Mouse (Mus musculus): ENCODE data around the gene Rpl38. TPM values are rescaled to one million over a fixed set of nuclear protein-coding genes. Genes with fewer than 3 reads are reported as not detected.
"Not testable (repeated sequence)": the region's sequence is repeated elsewhere in the genome, so short reads cannot be mapped to it uniquely, and the experiment has no call there.

Gene Rpl38
- polyA plus RNA-seq, 1 experiment = 130 TPM

GRCm38 (mm10) chr11:114673719-114674050 lies 5.4 kb downstream of the Rpl38 start:
- peaks cover 28% of the 10 kb centered on the region for H3K36me3 ChIP-seq (ENCODE audit: control insufficient read depth, insufficient read depth, low read length)
- 67% methylated on average over 2 of the region's 2 CpGs for WGBS
- H3K4me1 ChIP-seq (ENCODE audit: control insufficient read depth, insufficient read depth, insufficient read length, low read length) = peaks cover 44% of the 10 kb centered on the region
- H3K27me3 ChIP-seq (ENCODE audit: control insufficient read depth, insufficient read depth, low read length) = no peaks in the 10 kb centered on the region
- H3K4me3 ChIP-seq (ENCODE audit: low read depth, low read length) = no peak overlapping the region
- no peak overlapping the region for H3K27ac ChIP-seq (ENCODE audit: insufficient read depth, low read depth, low read length)
- no peak for TF ChIP-seq CTCF (IDR thresholded peaks at IDR 0.05; ENCODE audit: extremely low read depth, insufficient read length, insufficient replicate concordance, low read depth, low read length)
- TF ChIP-seq POLR2A (IDR thresholded peaks at IDR 0.05; ENCODE audit: low read depth, low read length) = no peak

DNA sequence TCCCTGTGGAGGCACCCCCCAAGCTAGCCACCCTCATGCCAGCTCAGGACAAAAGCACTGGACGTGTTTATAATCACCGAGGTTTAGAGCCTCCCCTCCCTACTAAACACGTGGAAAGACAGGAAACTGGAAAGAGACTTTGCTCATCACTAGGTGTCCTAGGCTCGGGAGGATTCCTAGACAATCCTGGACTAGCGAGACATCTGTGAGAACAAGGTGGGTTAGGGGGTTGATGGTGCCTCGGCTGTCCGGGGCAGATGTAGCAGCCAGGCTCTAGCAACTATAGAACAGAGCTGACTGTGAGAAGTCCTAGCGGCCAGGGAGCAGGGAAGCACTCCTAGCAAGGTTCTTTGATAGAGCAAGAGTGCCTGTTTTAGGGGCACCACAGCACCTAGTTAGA lies 5.9 kb downstream of the Rpl38 start:
- H3K27me3 ChIP-seq (ENCODE audit: control insufficient read depth, insufficient read depth, low read length) = no peaks in the 10 kb centered on the region
- no peak overlapping the region for H3K4me3 ChIP-seq (ENCODE audit: low read depth, low read length)
- H3K4me1 ChIP-seq (ENCODE audit: control insufficient read depth, insufficient read depth, insufficient read length, low read length) = peaks cover 45% of the 10 kb centered on the region
- peaks cover 28% of the 10 kb centered on the region for H3K36me3 ChIP-seq (ENCODE audit: control insufficient read depth, insufficient read depth, low read length)
- WGBS = 58% methylated on average over 8 of the region's 8 CpGs
- TF ChIP-seq CTCF (IDR thresholded peaks at IDR 0.05; ENCODE audit: extremely low read depth, insufficient read length, insufficient replicate concordance, low read depth, low read length) = no peak
- no peak for TF ChIP-seq POLR2A (IDR thresholded peaks at IDR 0.05; ENCODE audit: low read depth, low read length)
- no peak overlapping the region for H3K27ac ChIP-seq (ENCODE audit: insufficient read depth, low read depth, low read length)

DNA sequence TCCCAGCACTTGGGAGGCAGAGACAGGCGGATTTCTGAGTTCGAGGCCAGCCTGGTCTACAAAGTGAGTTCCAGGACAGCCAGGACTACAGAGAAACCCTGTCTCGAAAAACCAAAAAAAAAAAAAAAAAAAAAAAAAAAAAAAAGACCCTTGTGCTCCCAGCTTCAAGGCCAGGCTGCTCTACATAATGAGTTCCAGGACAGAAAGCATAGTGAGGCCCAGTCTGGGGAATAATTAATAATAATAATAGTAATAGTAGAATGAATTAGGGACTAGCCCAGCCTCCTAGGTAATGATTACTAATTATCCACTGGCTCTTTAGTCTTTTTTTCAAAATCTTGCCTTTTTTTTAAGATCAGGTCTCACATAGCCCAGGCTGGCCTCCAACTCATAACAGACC lies 6.5 kb downstream of the Rpl38 start:
- not testable (repeated sequence) for H3K4me3 ChIP-seq (ENCODE audit: low read depth, low read length); H3K27me3 ChIP-seq (ENCODE audit: control insufficient read depth, insufficient read depth, low read length)
- WGBS = 100% methylated on average over 2 of the region's 3 CpGs
- Histone ChIP-seq H3K27ac (ENCODE audit: insufficient read depth, low read depth, low read length) (peak overlapping the region; percentile 53; the same call in 1 of the 2 replicates), H3K36me3 (ENCODE audit: control insufficient read depth, insufficient read depth, low read length) (peaks cover 28% of the 10 kb centered on the region), H3K4me1 (ENCODE audit: control insufficient read depth, insufficient read depth, insufficient read length, low read length) (peaks cover 48% of the 10 kb centered on the region)

- Histone ChIP-seq H3K27me3 (ENCODE audit: control insufficient read depth, insufficient read depth, low read length) (no peaks in the 10 kb centered on the region), H3K36me3 (ENCODE audit: control insufficient read depth, insufficient read depth, low read length) (peaks cover 27% of the 10 kb centered on the region), H3K27ac (ENCODE audit: insufficient read depth, low read depth, low read length) (peak within 1 kb of the TSS; percentile 77), H3K4me3 (ENCODE audit: low read depth, low read length) (peak within 1 kb of the TSS; percentile 78), H3K4me1 (ENCODE audit: control insufficient read depth, insufficient read depth, insufficient read length, low read length) (peaks cover 48% of the 10 kb centered on the region)
- WGBS = 1% methylated on average over 39 of the region's 40 CpGs
- TF ChIP-seq CTCF (IDR thresholded peaks at IDR 0.05; ENCODE audit: extremely low read depth, insufficient read length, insufficient replicate concordance, low read depth, low read length) (no peak), POLR2A (IDR thresholded peaks at IDR 0.05; ENCODE audit: low read depth, low read length) (peak; percentile 87)
These were observed 7.1 kb downstream of the Rpl38 start, which contains the start of gene Ttyh2 for GRCm38 (mm10) chr11:114675341-114675825. Gene Ttyh2, plus strand, starts transcription at chr11:114675431.

DNA sequence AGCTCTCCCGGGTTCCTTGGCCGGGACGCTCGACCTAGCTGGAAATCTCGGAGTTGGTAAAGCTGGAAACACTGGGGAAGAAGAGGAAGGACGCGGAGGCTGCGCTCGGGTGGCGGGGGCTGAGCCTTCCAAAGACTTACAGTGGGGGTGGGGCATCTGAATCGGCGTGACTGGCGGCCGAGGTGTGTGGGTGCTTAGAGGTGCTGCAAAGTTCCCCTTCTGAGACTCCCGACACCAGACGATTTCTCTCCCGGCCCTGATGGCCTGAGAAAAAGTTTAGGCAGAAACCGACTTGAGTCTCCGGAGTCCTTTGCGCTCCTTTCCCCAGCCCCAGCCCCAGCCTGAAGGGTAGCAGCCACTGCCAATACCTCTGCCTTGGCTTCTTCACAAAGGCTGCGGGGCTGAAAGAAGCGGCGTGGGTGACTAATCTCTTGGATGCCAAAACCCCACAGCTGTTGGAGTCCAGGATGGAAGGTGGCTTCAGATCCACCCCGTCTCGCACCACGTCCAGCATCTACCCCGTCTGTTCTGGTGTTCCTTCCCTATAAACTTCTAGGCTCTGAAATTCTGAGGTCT lies 7.6 kb downstream of the Rpl38 start:
- H3K4me1 ChIP-seq (ENCODE audit: control insufficient read depth, insufficient read depth, insufficient read length, low read length) = peaks cover 44% of the 10 kb centered on the region
- WGBS = 2% methylated on average over 27 of the region's 27 CpGs
- TF ChIP-seq POLR2A (IDR thresholded peaks at IDR 0.05; ENCODE audit: low read depth, low read length) (no peak; the same call in 1 of the 2 replicates), CTCF (IDR thresholded peaks at IDR 0.05; ENCODE audit: extremely low read depth, insufficient read length, insufficient replicate concordance, low read depth, low read length) (no peak)

DNA sequence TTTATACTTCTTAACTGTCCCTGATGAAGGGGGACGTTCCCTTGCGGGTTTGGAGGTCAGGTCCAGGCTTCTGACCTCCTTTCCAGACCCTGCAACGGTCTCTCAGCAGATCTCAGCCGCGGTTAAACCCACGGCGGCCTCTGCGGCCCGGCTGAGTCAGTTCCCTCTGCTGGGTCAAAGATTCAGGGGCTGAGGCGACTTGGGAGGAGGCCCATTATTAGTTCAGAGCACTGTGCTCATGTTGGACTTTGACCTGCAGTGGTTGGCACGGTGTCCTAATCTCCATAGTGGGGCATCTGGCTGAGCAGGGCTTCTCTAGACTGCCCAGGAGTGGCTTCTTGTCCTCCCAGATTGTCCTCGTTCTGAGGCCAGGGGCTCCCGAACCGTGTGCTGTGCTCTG lies 8.1 kb downstream of the Rpl38 start:
- Histone ChIP-seq H3K36me3 (ENCODE audit: control insufficient read depth, insufficient read depth, low read length) (peaks cover 22% of the 10 kb centered on the region), H3K27ac (ENCODE audit: insufficient read depth, low read depth, low read length) (peak overlapping the region; percentile 77), H3K4me3 (ENCODE audit: low read depth, low read length) (peak overlapping the region; percentile 78), H3K4me1 (ENCODE audit: control insufficient read depth, insufficient read depth, insufficient read length, low read length) (peaks cover 45% of the 10 kb centered on the region), H3K27me3 (ENCODE audit: control insufficient read depth, insufficient read depth, low read length) (no peaks in the 10 kb centered on the region)
- TF ChIP-seq POLR2A (IDR thresholded peaks at IDR 0.05; ENCODE audit: low read depth, low read length) (peak; percentile 75; the same call in 1 of the 2 replicates), CTCF (IDR thresholded peaks at IDR 0.05; ENCODE audit: extremely low read depth, insufficient read length, insufficient replicate concordance, low read depth, low read length) (no peak)
- WGBS = 4% methylated on average over 14 of the region's 14 CpGs

More for the DNA sequence above, 7.6 kb downstream of the Rpl38 start:
- Histone ChIP-seq H3K27ac (ENCODE audit: insufficient read depth, low read depth, low read length) (peak overlapping the region; percentile 77), H3K36me3 (ENCODE audit: control insufficient read depth, insufficient read depth, low read length) (peaks cover 24% of the 10 kb centered on the region), H3K4me3 (ENCODE audit: low read depth, low read length) (peak overlapping the region; percentile 78), H3K27me3 (ENCODE audit: control insufficient read depth, insufficient read depth, low read length) (no peaks in the 10 kb centered on the region)

DNA sequence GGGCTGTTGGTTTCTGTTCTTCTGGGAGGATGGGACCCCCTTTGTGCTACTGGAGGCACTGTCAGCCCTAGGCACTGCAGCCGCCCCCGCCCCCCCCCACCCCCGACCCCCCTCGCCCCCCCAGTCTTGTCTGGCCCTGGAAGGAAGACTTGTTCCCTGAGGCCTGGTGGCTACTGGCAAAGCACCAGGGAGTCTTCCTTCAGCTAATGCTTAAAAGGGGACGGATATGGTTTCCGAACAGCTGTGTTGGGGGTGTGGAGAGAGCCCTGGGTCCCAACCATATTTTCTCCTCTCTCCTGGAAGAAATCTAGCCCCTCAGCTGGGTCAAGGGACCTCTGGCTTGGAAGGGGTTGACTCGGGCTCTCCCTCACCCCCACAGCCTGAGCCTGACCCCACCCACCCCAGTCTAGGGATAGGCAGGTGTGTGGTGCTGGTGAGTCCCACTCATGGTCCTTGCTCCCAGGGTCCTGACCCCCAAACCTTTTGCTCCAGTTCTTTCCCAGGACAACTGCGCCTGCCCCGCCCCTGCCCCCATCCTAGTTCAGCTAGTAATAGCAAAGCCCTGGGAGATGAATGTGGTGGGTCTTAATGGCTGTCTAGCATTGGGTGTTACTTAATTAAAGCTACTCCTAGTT lies 8.7 kb downstream of the Rpl38 start:
- Histone ChIP-seq H3K36me3 (ENCODE audit: control insufficient read depth, insufficient read depth, low read length) (peaks cover 18% of the 10 kb centered on the region), H3K4me1 (ENCODE audit: control insufficient read depth, insufficient read depth, insufficient read length, low read length) (peaks cover 44% of the 10 kb centered on the region), H3K4me3 (ENCODE audit: low read depth, low read length) (peak overlapping the region; percentile 78), H3K27ac (ENCODE audit: insufficient read depth, low read depth, low read length) (peak overlapping the region; percentile 77), H3K27me3 (ENCODE audit: control insufficient read depth, insufficient read depth, low read length) (no peaks in the 10 kb centered on the region)
- no peak for TF ChIP-seq POLR2A (IDR thresholded peaks at IDR 0.05; ENCODE audit: low read depth, low read length)
- TF ChIP-seq CTCF (IDR thresholded peaks at IDR 0.05; ENCODE audit: extremely low read depth, insufficient read length, insufficient replicate concordance, low read depth, low read length) = no peak
- 36% methylated on average over 9 of the region's 9 CpGs for WGBS

Measured in small intestine, adult 2 months (tissue).